ENCODE assay signal across 10 mouse cellular contexts in the genomic region with DNA sequence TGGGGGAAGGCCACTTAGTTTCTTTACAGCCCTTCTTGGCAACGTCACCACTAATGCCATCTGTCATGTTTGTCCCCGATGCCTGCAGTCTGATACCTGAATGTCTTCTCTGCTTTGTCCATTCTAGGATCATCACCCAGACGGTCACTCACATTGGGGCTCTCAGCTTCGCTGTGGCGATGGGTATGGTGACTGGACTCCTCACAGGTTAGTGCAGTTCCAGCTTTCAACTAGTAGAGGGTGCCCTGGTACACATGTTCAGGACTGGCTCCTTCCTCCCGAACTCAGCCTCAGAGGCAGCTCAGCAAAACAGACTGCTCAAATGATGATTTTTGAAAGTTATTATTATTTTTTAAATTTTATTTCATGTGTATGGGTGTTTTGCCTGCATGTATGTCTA. TPM values are rescaled to one million over a fixed set of nuclear protein-coding genes. Genes with fewer than 3 reads are reported as not detected.
DNase-seq lines count a peak whose midpoint lies in the region; ATAC-seq lines count a peak whose summit lies in the region.
"Had no signal": no experiment of that assay in that cellular context is flagged by ENCODE, and none has a peak within 500 bp of the region (broad histone marks: within the 10 kb centered on the region; RNA-seq: fewer than 3 reads in every experiment).

No protein-coding gene starts in this region.

- no peaks in the 10 kb centered on the region for H3K27me3 ChIP-seq in heart, embryonic 11.5 days (ENCODE audit: control insufficient read depth, insufficient read depth, low read length)
- H3K27me3 ChIP-seq: embryonic facial prominence, embryonic 13.5 days had no signal

- H3K9ac ChIP-seq in heart, embryonic 11.5 days (ENCODE audit: low read depth, low read length), result no peak overlapping the region
- H3K9ac ChIP-seq: embryonic facial prominence, embryonic 13.5 days had no signal

- no peaks in the 10 kb centered on the region for H3K9me3 ChIP-seq in heart, embryonic 11.5 days (replicated peaks; ENCODE audit: control insufficient read depth, low read length)

- H3K4me2 ChIP-seq in heart, embryonic 11.5 days, result no peak overlapping the region
- H3K4me2 ChIP-seq: embryonic facial prominence, embryonic 13.5 days had no signal

- H3K4me3 ChIP-seq in heart, embryonic 11.5 days (ENCODE audit: low read depth, low read length), result no peak overlapping the region
- H3K4me3 ChIP-seq: embryonic facial prominence, embryonic 13.5 days had no signal

- DNase-seq in heart, adult 8-10 months (ENCODE audit: low spot score), result peak; percentile 54
- peak; percentile 45 to 64 for DNase-seq in CD8-positive naive resting alpha-beta T cell, adult 2 months (ENCODE audit: low read depth in 2 of 2, low spot score in 2 of 2)
- DNase-seq in cerebellum, adult 9-11 months, result peak; percentile 71
- DNase-seq in kidney, postnatal 25 days, result peak; percentile 63 to 76
- DNase-seq in right cerebral cortex, adult 18-20 months, result peak; percentile 45
- no peak for DNase-seq in c-Kit-positive CD71-positive TER-119-positive erythroid progenitor cells, embryonic 14.5 days (ENCODE audit: low spot score)
- DNase-seq in retina, postnatal 1 day, result no peak

- ATAC-seq in heart, embryonic 11.5 days (replicated peaks; ENCODE audit: insufficient number of reproducible peaks, low FRiP score, low TSS enrichment), result no peak

- peaks cover 8% of the 10 kb centered on the region; the same call in 1 of the 2 replicates for H3K36me3 ChIP-seq in heart, embryonic 11.5 days (ENCODE audit: control insufficient read depth, insufficient read depth, low read length)

- 76% methylated on average over 6 of the region's 6 CpGs for WGBS in heart, embryonic 11.5 days (ENCODE audit: insufficient replicate concordance)

- H3K4me1 ChIP-seq in heart, embryonic 11.5 days (ENCODE audit: control insufficient read depth, insufficient read depth, low read length), result no peaks in the 10 kb centered on the region
- H3K4me1 ChIP-seq: embryonic facial prominence, embryonic 13.5 days had no signal

- H3K27ac ChIP-seq in heart, embryonic 11.5 days (ENCODE audit: low read depth, low read length), result no peak overlapping the region
- H3K27ac ChIP-seq: embryonic facial prominence, embryonic 13.5 days; kidney, postnatal 0 days had no signal

RNA-seq across cellular contexts. Expression of gene Tmem50a, which starts 22.7 kb away (rescaled TPM):
- total RNA-seq in heart, adult 8-10 months (2022), result 10 to 100 TPM; 63.0 to 64.1 (median 63.5) TPM
- 149 and 150 TPM in 2 replicates for polyA plus RNA-seq in heart, embryonic 11.5 days (2014; fragmentation: Nextera tagmentation; extraction: Ambion mirVana)

RNA-seq across cellular contexts. Expression of gene Rhd, which starts 27.8 kb away (rescaled TPM):
- total RNA-seq in heart, adult 8-10 months (2022), result 10 to 100 TPM in 1 of 4 experiments, 1 to 10 TPM in 3; 8.4 to 10.2 (median 8.5) TPM
- 54.0 and 68.6 TPM in 2 replicates for polyA plus RNA-seq in heart, embryonic 11.5 days (2014; fragmentation: Nextera tagmentation; extraction: Ambion mirVana)

RNA-seq across cellular contexts. Expression of gene Rsrp1, which starts 31.3 kb away (rescaled TPM):
- total RNA-seq in heart, adult 8-10 months (2022), result 100 to 1,000 TPM in 3 of 4 experiments, 10 to 100 TPM in 1; 97.1 to 165 (median 123) TPM
- polyA plus RNA-seq in heart, embryonic 11.5 days (2014; fragmentation: Nextera tagmentation; extraction: Ambion mirVana), result 331 and 353 TPM in 2 replicates

RNA-seq across cellular contexts. Expression of gene Syf2, which starts 38.6 kb away (rescaled TPM):
- total RNA-seq in heart, adult 8-10 months (2022), result 10 to 100 TPM; 51.6 to 66.1 (median 59.4) TPM
- polyA plus RNA-seq in heart, embryonic 11.5 days (2014; fragmentation: Nextera tagmentation; extraction: Ambion mirVana), result 59.5 and 61.5 TPM in 2 replicates

RNA-seq across cellular contexts. Expression of gene Maco1, which starts 39.0 kb away (rescaled TPM):
- total RNA-seq in heart, adult 8-10 months (2022), result 10 to 100 TPM; 21.1 to 25.0 (median 23.2) TPM
- 20.7 and 22.6 TPM in 2 replicates for polyA plus RNA-seq in heart, embryonic 11.5 days (2014; fragmentation: Nextera tagmentation; extraction: Ambion mirVana)

Comparison
In these comparisons a context has a peak if more than half of its experiments do, and no peak if none do; other contexts are left out.
1. DNase-seq: peak in heart, adult 8-10 months (single experiment), CD8-positive naive resting alpha-beta T cell, adult 2 months (2 of 2), cerebellum, adult 9-11 months (single experiment), kidney, postnatal 25 days (2 of 2) and right cerebral cortex, adult 18-20 months (single experiment); none in c-Kit-positive CD71-positive TER-119-positive erythroid progenitor cells, embryonic 14.5 days (single experiment) and retina, postnatal 1 day (single experiment).